Mouse (Mus musculus): Measurements from ENCODE around the gene Phyhipl. TPM values are rescaled to one million over a fixed set of nuclear protein-coding genes. Genes with fewer than 3 reads are reported as not detected.
A peak's percentile ranks its signal among the peaks of the same experiment; 100 is the strongest.

Phyhipl gene
- polyA plus RNA-seq, 1 experiment from 2014 or later, result 2.8 TPM

GRCm38 (mm10) chr10:70539251-70539650, 116.5 kb downstream of the Phyhipl start:
- Histone ChIP-seq H3K4me1 (no peaks in the 10 kb centered on the region), H3K9me3 (replicated peaks) (no peaks in the 10 kb centered on the region), H3K27ac (no peak overlapping the region), H3K36me3 (peaks cover 3% of the 10 kb centered on the region; the same call in 1 of the 2 replicates), H3K4me3 (no peak overlapping the region), H3K27me3 (ENCODE audit: low read depth, poor library complexity, severe bottlenecking) (no peaks in the 10 kb centered on the region)
- 92% methylated on average over 9 of the region's 9 CpGs for WGBS
- DNase-seq (ENCODE audit: low spot score), result no peak

GRCm38 (mm10) chr10:70537694-70538093, 118.1 kb downstream of the Phyhipl start:
- Histone ChIP-seq H3K9me3 (replicated peaks) (no peaks in the 10 kb centered on the region), H3K4me3 (no peak overlapping the region), H3K36me3 (peaks cover 3% of the 10 kb centered on the region; the same call in 1 of the 2 replicates), H3K27ac (no peak overlapping the region), H3K27me3 (ENCODE audit: low read depth, poor library complexity, severe bottlenecking) (no peaks in the 10 kb centered on the region), H3K4me1 (no peaks in the 10 kb centered on the region)
- WGBS, result 93% methylated on average over 10 of the region's 10 CpGs
- no peak for DNase-seq (ENCODE audit: low spot score)

GRCm38 (mm10) chr10:70535401-70535800, 120.4 kb downstream of the Phyhipl start:
- peaks cover 3% of the 10 kb centered on the region; the same call in 1 of the 2 replicates for H3K36me3 ChIP-seq
- no peak overlapping the region for H3K27ac ChIP-seq
- no peaks in the 10 kb centered on the region for H3K27me3 ChIP-seq (ENCODE audit: low read depth, poor library complexity, severe bottlenecking)
- no peak for DNase-seq (ENCODE audit: low spot score)
- H3K4me3 ChIP-seq, result no peak overlapping the region
- 94% methylated on average over 12 of the region's 12 CpGs for WGBS
- no peaks in the 10 kb centered on the region for H3K4me1 ChIP-seq
- no peaks in the 10 kb centered on the region for H3K9me3 ChIP-seq (replicated peaks)

GRCm38 (mm10) chr10:70534571-70534970, 121.2 kb downstream of the Phyhipl start:
- H3K27ac ChIP-seq, result no peak overlapping the region
- no peaks in the 10 kb centered on the region for H3K27me3 ChIP-seq (ENCODE audit: low read depth, poor library complexity, severe bottlenecking)
- H3K9me3 ChIP-seq (replicated peaks), result no peaks in the 10 kb centered on the region
- no peaks in the 10 kb centered on the region for H3K4me1 ChIP-seq
- WGBS, result 93% methylated on average over 10 of the region's 10 CpGs
- DNase-seq (ENCODE audit: low spot score), result no peak
- H3K36me3 ChIP-seq, result peaks cover 3% of the 10 kb centered on the region; the same call in 1 of the 2 replicates
- H3K4me3 ChIP-seq, result no peak overlapping the region

GRCm38 (mm10) chr10:70533986-70534385, 121.8 kb downstream of the Phyhipl start:
- no peaks in the 10 kb centered on the region for H3K4me1 ChIP-seq
- no peak for DNase-seq (ENCODE audit: low spot score)
- H3K27ac ChIP-seq, result no peak overlapping the region
- H3K36me3 ChIP-seq, result peaks cover 3% of the 10 kb centered on the region; the same call in 1 of the 2 replicates
- H3K9me3 ChIP-seq (replicated peaks), result no peaks in the 10 kb centered on the region
- no peak overlapping the region for H3K4me3 ChIP-seq
- 74% methylated on average over 12 of the region's 12 CpGs for WGBS
- no peaks in the 10 kb centered on the region for H3K27me3 ChIP-seq (ENCODE audit: low read depth, poor library complexity, severe bottlenecking)

- Histone ChIP-seq H3K27me3 (ENCODE audit: low read depth, poor library complexity, severe bottlenecking) (no peaks in the 10 kb centered on the region), H3K36me3 (peaks cover 3% of the 10 kb centered on the region; the same call in 1 of the 2 replicates), H3K4me1 (no peaks in the 10 kb centered on the region), H3K4me3 (no peak overlapping the region), H3K9me3 (replicated peaks) (no peaks in the 10 kb centered on the region), H3K27ac (no peak overlapping the region)
- DNase-seq (ENCODE audit: low spot score), result no peak
- 82% methylated on average over 8 of the region's 8 CpGs for WGBS
These were observed 122.4 kb downstream of the Phyhipl start for GRCm38 (mm10) chr10:70533301-70533781.

- Histone ChIP-seq H3K27me3 (ENCODE audit: low read depth, poor library complexity, severe bottlenecking) (no peaks in the 10 kb centered on the region), H3K36me3 (peaks cover 3% of the 10 kb centered on the region; the same call in 1 of the 2 replicates), H3K27ac (no peak overlapping the region), H3K9me3 (replicated peaks) (no peaks in the 10 kb centered on the region), H3K4me3 (no peak overlapping the region), H3K4me1 (no peaks in the 10 kb centered on the region)
- DNase-seq (ENCODE audit: low spot score), result no peak
- 95% methylated on average over 9 of the region's 9 CpGs for WGBS
These were observed 123.5 kb downstream of the Phyhipl start for GRCm38 (mm10) chr10:70532249-70532648.

GRCm38 (mm10) chr10:70530185-70530823, 125.5 kb downstream of the Phyhipl start:
- H3K9me3 ChIP-seq (replicated peaks), result no peaks in the 10 kb centered on the region
- 95% methylated on average over 12 of the region's 12 CpGs for WGBS
- H3K36me3 ChIP-seq, result no peaks in the 10 kb centered on the region
- no peak overlapping the region for H3K27ac ChIP-seq
- no peaks in the 10 kb centered on the region for H3K4me1 ChIP-seq
- no peaks in the 10 kb centered on the region for H3K27me3 ChIP-seq (ENCODE audit: low read depth, poor library complexity, severe bottlenecking)
- H3K4me3 ChIP-seq, result no peak overlapping the region
- DNase-seq (ENCODE audit: low spot score), result no peak

GRCm38 (mm10) chr10:70521379-70521778, 134.4 kb downstream of the Phyhipl start:
- no peaks in the 10 kb centered on the region for H3K36me3 ChIP-seq
- no peak for DNase-seq (ENCODE audit: low spot score)
- no peaks in the 10 kb centered on the region for H3K9me3 ChIP-seq (replicated peaks)
- H3K27ac ChIP-seq, result no peak overlapping the region
- H3K27me3 ChIP-seq (ENCODE audit: low read depth, poor library complexity, severe bottlenecking), result peaks cover 5% of the 10 kb centered on the region; the same call in 1 of the 2 replicates
- peaks cover 27% of the 10 kb centered on the region for H3K4me1 ChIP-seq
- peak overlapping the region; percentile 63 for H3K4me3 ChIP-seq
- WGBS, result 23% methylated on average over 5 of the region's 5 CpGs

- WGBS, result under 1% methylated on average over 38 of the region's 38 CpGs
- peaks cover 27% of the 10 kb centered on the region for H3K4me1 ChIP-seq
- no peaks in the 10 kb centered on the region for H3K9me3 ChIP-seq (replicated peaks)
- H3K27ac ChIP-seq, result peak overlapping the region; percentile 81
- H3K27me3 ChIP-seq (ENCODE audit: low read depth, poor library complexity, severe bottlenecking), result peaks cover 5% of the 10 kb centered on the region; the same call in 1 of the 2 replicates
- peak; percentile 71 for DNase-seq (ENCODE audit: low spot score)
- peak overlapping the region; percentile 63 for H3K4me3 ChIP-seq
- H3K36me3 ChIP-seq, result no peaks in the 10 kb centered on the region
These were observed 135.3 kb downstream of the Phyhipl start for GRCm38 (mm10) chr10:70520143-70521131.

- Histone ChIP-seq H3K9me3 (replicated peaks) (no peaks in the 10 kb centered on the region), H3K27ac (peak overlapping the region; percentile 81), H3K27me3 (ENCODE audit: low read depth, poor library complexity, severe bottlenecking) (peaks cover 5% of the 10 kb centered on the region; the same call in 1 of the 2 replicates), H3K36me3 (no peaks in the 10 kb centered on the region), H3K4me1 (peaks cover 27% of the 10 kb centered on the region), H3K4me3 (peak overlapping the region; percentile 63)
- DNase-seq (ENCODE audit: low spot score), result no peak
- 6% methylated on average over 14 of the region's 14 CpGs for WGBS
These were observed 136.1 kb downstream of the Phyhipl start for GRCm38 (mm10) chr10:70519640-70520099.

- H3K4me1 ChIP-seq, result peaks cover 25% of the 10 kb centered on the region
- H3K4me3 ChIP-seq, result no peak overlapping the region
- no peak for DNase-seq (ENCODE audit: low spot score)
- H3K27me3 ChIP-seq (ENCODE audit: low read depth, poor library complexity, severe bottlenecking), result peaks cover 5% of the 10 kb centered on the region; the same call in 1 of the 2 replicates
- 92% methylated on average over 8 of the region's 8 CpGs for WGBS
- H3K9me3 ChIP-seq (replicated peaks), result no peaks in the 10 kb centered on the region
- H3K27ac ChIP-seq, result no peak overlapping the region
- no peaks in the 10 kb centered on the region for H3K36me3 ChIP-seq
These were observed 139.1 kb downstream of the Phyhipl start for GRCm38 (mm10) chr10:70516661-70517060.
